Mouse (Mus musculus) layer of hippocampus, adult 8-10 months (tissue): ENCODE measurements around the gene Fat4. TPM values are rescaled to one million over a fixed set of nuclear protein-coding genes. Genes with fewer than 3 reads are reported as not detected.

Experiments
- DNase-seq, 2 experiments: peaks; one replicate each; pipeline ENCODE4 v3.0.0; 2022; ENCODE audit warnings: low spot score in 2 of 2
- total RNA-seq, 4 experiments: library from RNA; stranded (reverse); gene quantifications; 2 replicates each; pipeline ENCODE4 v1.2.4; 2022

Fat4 gene
- total RNA-seq, 4 experiments from 2014 or later: 23.2 to 30.8 (median 25.9) TPM

- DNase-seq: no peak
These were observed 70.4 kb downstream of the Fat4 start for GRCm38 (mm10) chr3:38957186-38957585.

- no peak for DNase-seq
These were observed 75.6 kb downstream of the Fat4 start for GRCm38 (mm10) chr3:38962328-38962727.

- no peak for DNase-seq
These were observed 80.7 kb downstream of the Fat4 start for GRCm38 (mm10) chr3:38967480-38967879.

- no peak for DNase-seq
These were observed 99.6 kb downstream of the Fat4 start for GRCm38 (mm10) chr3:38986379-38986778.

- DNase-seq: no peak
These were observed 102.4 kb downstream of the Fat4 start for GRCm38 (mm10) chr3:38989181-38989580.

GRCm38 (mm10) chr3:39000011-39000410, 113.3 kb downstream of the Fat4 start:
- no peak for DNase-seq

GRCm38 (mm10) chr3:39010544-39010943, 123.8 kb downstream of the Fat4 start:
- DNase-seq: peak; percentile 32

GRCm38 (mm10) chr3:39017633-39018032, 130.9 kb downstream of the Fat4 start:
- DNase-seq: no peak

- DNase-seq: no peak
These were observed 149.4 kb downstream of the Fat4 start for GRCm38 (mm10) chr3:39036113-39036512.

GRCm38 (mm10) chr3:39046425-39046824, 159.7 kb downstream of the Fat4 start:
- DNase-seq: no peak

GRCm38 (mm10) chr3:39047621-39048303, 161.0 kb downstream of the Fat4 start:
- DNase-seq: no peak

- DNase-seq: no peak
These were observed 161.5 kb downstream of the Fat4 start for GRCm38 (mm10) chr3:39048304-39048667.

GRCm38 (mm10) chr3:39050130-39050529, 163.4 kb downstream of the Fat4 start:
- DNase-seq: no peak

GRCm38 (mm10) chr3:39053072-39053471, 166.3 kb downstream of the Fat4 start:
- DNase-seq: no peak
